Mouse (Mus musculus) forebrain, embryonic 14.5 days (tissue): ENCODE measurements around the gene Pigv. TPM values are rescaled to one million over a fixed set of nuclear protein-coding genes. Genes with fewer than 3 reads are reported as not detected.

ENCODE experiments used
- ATAC-seq: fragments of 200-750 bp; cut with Nextera tagmentation; 2 replicates; pipeline ENCODE4 v1.8.0; 2017; ENCODE audit warnings: mild to moderate bottlenecking, moderate library complexity
- DNase-seq: peaks from one replicate; pipeline ENCODE4 v3.0.0-alpha.2; 2015; ENCODE audit warnings: low spot score
- H3K27ac ChIP-seq: fragments of 300-500 bp; sonication (generic); 2 replicates; pipeline ENCODE4 v1.5.1; 2014; ENCODE audit warnings: low read depth, mild to moderate bottlenecking, control low read depth, low read length, moderate library complexity
- H3K27me3 ChIP-seq: fragments of 300-500 bp; sonication (generic); replicated peaks from 2 replicates; pipeline ENCODE4 v1.6.1; 2014; ENCODE audit warnings: low read length, control low read depth, mixed read lengths; ENCODE audit not compliant: control insufficient read depth, insufficient read depth
- H3K36me3 ChIP-seq: fragments of 300-500 bp; sonication (generic); 2 replicates; pipeline ENCODE4 v1.6.1; 2014; ENCODE audit warnings: low read length, control low read depth; ENCODE audit not compliant: control insufficient read depth, insufficient read depth
- H3K4me1 ChIP-seq: fragments of 300-500 bp; sonication (generic); 2 replicates; pipeline ENCODE4 v1.6.1; 2014; ENCODE audit warnings: antibody characterized with exemption, low read length, control low read depth; ENCODE audit not compliant: control insufficient read depth, insufficient read depth
- H3K4me2 ChIP-seq: fragments of 300-500 bp; sonication (generic); 2 replicates; pipeline ENCODE4 v1.6.1; 2014; ENCODE audit warnings: mild to moderate bottlenecking, control low read depth, low read length
- H3K4me3 ChIP-seq: fragments of 300-500 bp; sonication (generic); 2 replicates; pipeline ENCODE4 v1.5.1; 2014; ENCODE audit warnings: low read depth, low read length, control low read depth
- H3K9ac ChIP-seq: fragments of 300-500 bp; sonication (generic); 2 replicates; pipeline ENCODE4 v1.6.1; 2014; ENCODE audit warnings: mild to moderate bottlenecking, low read length, control low read depth, moderate library complexity
- H3K9me3 ChIP-seq: fragments of 300-500 bp; sonication (generic); replicated peaks from 2 replicates; pipeline ENCODE4 v1.6.1; 2016; ENCODE audit warnings: low read length, control low read depth, mixed read lengths; ENCODE audit not compliant: control insufficient read depth
- WGBS: fragments of 180-500 bp; shearing (Covaris S2); extraction: QIAGEN DNeasy Blood & Tissue Kit; methylation state at CpG from one replicate; pipeline ENCODE4 v1.1.7; 2014; 5-methylcytosine and 5-hydroxymethylcytosine counted together
- polyA plus RNA-seq: library from polyadenylated mRNA; unstranded; fragments of >200 nt; fragmentation: Nextera tagmentation; extraction: Ambion mirVana; gene quantifications from 2 replicates; pipeline ENCODE4 v1.2.1, GENCODE M21; 2014

Pigv gene
- polyA plus RNA-seq, 1 experiment from 2014 or later: 7.0 TPM

GRCm38 (mm10) chr4:133700905-133701368 is 28.5 kb upstream of the Pigv start:
- Histone ChIP-seq H3K4me2 (no peak overlapping the region), H3K4me3 (no peak overlapping the region), H3K27ac (no peak overlapping the region), H3K9me3 (no peaks in the 10 kb centered on the region), H3K9ac (no peak overlapping the region), H3K36me3 (peaks cover 52% of the 10 kb centered on the region), H3K27me3 (no peaks in the 10 kb centered on the region), H3K4me1 (no peaks in the 10 kb centered on the region)
- ATAC-seq (no peak; the same call in 1 of the 2 replicates), DNase-seq (peak; percentile 63)
- WGBS: 74% methylated on average over 11 of the region's 11 CpGs

DNA sequence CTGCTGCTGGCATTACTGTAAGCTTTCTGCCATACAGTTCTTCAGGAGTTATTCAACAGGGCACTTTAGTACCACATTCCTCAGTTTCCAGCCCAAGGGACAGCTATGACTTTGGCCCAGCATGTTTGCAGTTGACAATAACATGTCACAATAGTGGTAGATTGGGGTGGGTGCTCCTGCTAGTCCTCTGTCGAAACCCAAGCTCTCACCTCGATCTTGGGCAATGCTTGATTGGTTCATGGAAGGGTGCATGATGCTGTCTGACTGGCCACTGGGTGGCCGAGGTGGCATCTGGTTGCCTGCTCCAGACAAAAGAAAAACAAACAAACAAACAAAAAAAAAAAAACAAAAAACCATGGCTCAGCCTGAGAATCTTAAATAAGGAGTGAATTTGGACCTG is 22.9 kb upstream of the Pigv start:
- ATAC-seq (no peak), DNase-seq (no peak)
- Histone ChIP-seq H3K4me1 (0 out of 2 replicates have a peak, but pooled peaks cover 2% of the 10 kb centered on the region), H3K9ac (no peak overlapping the region), H3K27ac (no peak overlapping the region), H3K4me3 (no peak overlapping the region), H3K4me2 (no peak overlapping the region), H3K27me3 (no peaks in the 10 kb centered on the region), H3K36me3 (peaks cover 77% of the 10 kb centered on the region), H3K9me3 (no peaks in the 10 kb centered on the region)
- WGBS: 81% methylated on average over 3 of the region's 3 CpGs

- ATAC-seq: peak; percentile 61
Observed at GRCm38 (mm10) chr4:133690252-133690651, 17.8 kb upstream of the Pigv start.

GRCm38 (mm10) chr4:133688417-133689067 is 16.1 kb upstream of the Pigv start:
- H3K9ac ChIP-seq: no peak overlapping the region
- no peaks in the 10 kb centered on the region for H3K27me3 ChIP-seq
- ATAC-seq: peak; percentile 46; the same call in 1 of the 2 replicates
- H3K4me3 ChIP-seq: no peak overlapping the region
- peaks cover 100% of the 10 kb centered on the region for H3K36me3 ChIP-seq
- DNase-seq: peak; percentile 69
- 61% methylated on average over 7 of the region's 7 CpGs for WGBS
- 0 out of 2 replicates have a peak overlapping the region, but pooled peaks have one; percentile 5 for H3K27ac ChIP-seq
- no peak overlapping the region for H3K4me2 ChIP-seq
- H3K4me1 ChIP-seq: peaks cover 7% of the 10 kb centered on the region; the same call in 1 of the 2 replicates
- no peaks in the 10 kb centered on the region for H3K9me3 ChIP-seq

More at GRCm38 (mm10) chr4:133690252-133690651, 17.8 kb upstream of the Pigv start:
- no peaks in the 10 kb centered on the region for H3K27me3 ChIP-seq
- WGBS: 27% methylated on average over 5 of the region's 5 CpGs
- no peak overlapping the region for H3K4me3 ChIP-seq
- peak overlapping the region; percentile 44 for H3K27ac ChIP-seq
- peaks cover 7% of the 10 kb centered on the region; the same call in 1 of the 2 replicates for H3K4me1 ChIP-seq
- peak; percentile 86 for DNase-seq
- H3K9me3 ChIP-seq: no peaks in the 10 kb centered on the region
- peaks cover 100% of the 10 kb centered on the region for H3K36me3 ChIP-seq
- H3K4me2 ChIP-seq: no peak overlapping the region
- no peak overlapping the region for H3K9ac ChIP-seq

DNA sequence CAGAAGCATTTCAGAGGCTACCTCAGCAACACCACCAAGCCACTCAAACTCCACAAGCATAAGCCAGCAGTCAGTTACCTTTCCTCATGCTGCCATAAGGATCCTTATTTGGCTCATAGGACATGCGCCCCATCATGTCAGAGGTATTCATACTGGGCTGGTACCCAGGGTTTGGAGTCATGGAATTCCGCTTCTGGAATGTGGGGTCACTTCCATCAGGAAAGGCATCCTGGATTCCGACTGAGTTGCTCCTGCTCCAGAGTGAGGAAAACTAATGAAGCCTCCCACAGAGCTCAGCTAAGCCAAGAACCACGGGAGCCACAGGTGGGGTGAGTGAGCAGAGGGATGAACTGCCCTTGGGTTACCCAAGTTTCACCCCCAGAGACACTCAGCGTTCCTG is 14.7 kb upstream of the Pigv start:
- Histone ChIP-seq H3K4me1 (peaks cover 7% of the 10 kb centered on the region; the same call in 1 of the 2 replicates), H3K27ac (no peak overlapping the region), H3K27me3 (no peaks in the 10 kb centered on the region), H3K36me3 (peaks cover 100% of the 10 kb centered on the region), H3K9ac (no peak overlapping the region), H3K9me3 (no peaks in the 10 kb centered on the region), H3K4me2 (no peak overlapping the region), H3K4me3 (no peak overlapping the region)
- ATAC-seq (no peak), DNase-seq (no peak)
- WGBS: 88% methylated on average over 5 of the region's 5 CpGs

- peaks cover 100% of the 10 kb centered on the region for H3K36me3 ChIP-seq
- no peaks in the 10 kb centered on the region for H3K9me3 ChIP-seq
- no peak for DNase-seq
- peaks cover 7% of the 10 kb centered on the region; the same call in 1 of the 2 replicates for H3K4me1 ChIP-seq
- H3K27ac ChIP-seq: no peak overlapping the region
- no peak overlapping the region for H3K4me2 ChIP-seq
- H3K9ac ChIP-seq: no peak overlapping the region
- no peak for ATAC-seq
- H3K27me3 ChIP-seq: no peaks in the 10 kb centered on the region
- WGBS: 87% methylated on average over 11 of the region's 11 CpGs
- H3K4me3 ChIP-seq: no peak overlapping the region
Observed at GRCm38 (mm10) chr4:133686512-133686911, 14.1 kb upstream of the Pigv start.

- WGBS: 88% methylated on average over 14 of the region's 14 CpGs
Observed at GRCm38 (mm10) chr4:133680206-133680786, 7.8 kb upstream of the Pigv start.

GRCm38 (mm10) chr4:133679629-133680028 is 7.2 kb upstream of the Pigv start:
- Histone ChIP-seq H3K36me3 (peaks cover 65% of the 10 kb centered on the region), H3K4me1 (peaks cover 13% of the 10 kb centered on the region), H3K27me3 (no peaks in the 10 kb centered on the region), H3K27ac (no peak overlapping the region), H3K9me3 (no peaks in the 10 kb centered on the region), H3K4me3 (no peak overlapping the region), H3K4me2 (no peak overlapping the region), H3K9ac (no peak overlapping the region)
- no peak for DNase-seq
- ATAC-seq: no peak
- WGBS: 82% methylated on average over 7 of the region's 7 CpGs

More at GRCm38 (mm10) chr4:133680206-133680786, 7.8 kb upstream of the Pigv start:
- Histone ChIP-seq H3K27ac (no peak overlapping the region), H3K36me3 (peaks cover 72% of the 10 kb centered on the region), H3K4me1 (peaks cover 11% of the 10 kb centered on the region), H3K9ac (no peak overlapping the region), H3K4me2 (no peak overlapping the region), H3K27me3 (no peaks in the 10 kb centered on the region), H3K9me3 (no peaks in the 10 kb centered on the region), H3K4me3 (no peak overlapping the region)
- DNase-seq (no peak), ATAC-seq (no peak)

DNA sequence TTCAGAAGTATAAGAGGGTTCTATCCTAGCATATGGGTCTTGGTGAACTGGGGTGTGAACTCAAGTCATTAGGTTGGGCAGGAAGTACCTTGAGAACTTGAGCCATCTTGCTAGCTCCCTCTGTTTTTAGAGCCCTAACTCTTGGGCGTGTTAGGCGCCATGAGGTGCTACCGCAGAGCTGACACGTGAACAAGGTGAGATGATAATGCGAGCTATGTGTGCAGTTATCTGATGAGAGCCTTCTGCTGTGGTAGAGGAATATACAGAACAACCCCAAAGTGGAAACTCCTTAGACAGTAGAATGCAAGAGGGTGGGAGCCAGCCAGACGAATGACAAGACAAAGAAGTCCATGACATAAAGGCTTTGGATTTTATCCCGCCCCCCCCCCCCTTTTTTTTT is 4.8 kb upstream of the Pigv start:
- no peaks in the 10 kb centered on the region for H3K9me3 ChIP-seq
- WGBS: 74% methylated on average over 7 of the region's 7 CpGs
- ATAC-seq (no peak), DNase-seq (no peak)
- no peak overlapping the region for H3K9ac ChIP-seq
- no peak overlapping the region for H3K4me3 ChIP-seq
- peaks cover 27% of the 10 kb centered on the region for H3K4me1 ChIP-seq
- H3K27me3 ChIP-seq: no peaks in the 10 kb centered on the region
- peaks cover 42% of the 10 kb centered on the region for H3K36me3 ChIP-seq
- no peak overlapping the region for H3K4me2 ChIP-seq
- 0 out of 2 replicates have a peak overlapping the region, but pooled peaks have one; percentile 29 for H3K27ac ChIP-seq
